Mouse (Mus musculus): ENCODE results near the gene Dnajc24. TPM values are rescaled to one million over a fixed set of nuclear protein-coding genes. Genes with fewer than 3 reads are reported as not detected.

Dnajc24 gene
- total RNA-seq (2023; ENCODE audit: inconsistent age): 12.6 to 21.0 TPM (median 17.4 TPM) in 4 replicates

DNA sequence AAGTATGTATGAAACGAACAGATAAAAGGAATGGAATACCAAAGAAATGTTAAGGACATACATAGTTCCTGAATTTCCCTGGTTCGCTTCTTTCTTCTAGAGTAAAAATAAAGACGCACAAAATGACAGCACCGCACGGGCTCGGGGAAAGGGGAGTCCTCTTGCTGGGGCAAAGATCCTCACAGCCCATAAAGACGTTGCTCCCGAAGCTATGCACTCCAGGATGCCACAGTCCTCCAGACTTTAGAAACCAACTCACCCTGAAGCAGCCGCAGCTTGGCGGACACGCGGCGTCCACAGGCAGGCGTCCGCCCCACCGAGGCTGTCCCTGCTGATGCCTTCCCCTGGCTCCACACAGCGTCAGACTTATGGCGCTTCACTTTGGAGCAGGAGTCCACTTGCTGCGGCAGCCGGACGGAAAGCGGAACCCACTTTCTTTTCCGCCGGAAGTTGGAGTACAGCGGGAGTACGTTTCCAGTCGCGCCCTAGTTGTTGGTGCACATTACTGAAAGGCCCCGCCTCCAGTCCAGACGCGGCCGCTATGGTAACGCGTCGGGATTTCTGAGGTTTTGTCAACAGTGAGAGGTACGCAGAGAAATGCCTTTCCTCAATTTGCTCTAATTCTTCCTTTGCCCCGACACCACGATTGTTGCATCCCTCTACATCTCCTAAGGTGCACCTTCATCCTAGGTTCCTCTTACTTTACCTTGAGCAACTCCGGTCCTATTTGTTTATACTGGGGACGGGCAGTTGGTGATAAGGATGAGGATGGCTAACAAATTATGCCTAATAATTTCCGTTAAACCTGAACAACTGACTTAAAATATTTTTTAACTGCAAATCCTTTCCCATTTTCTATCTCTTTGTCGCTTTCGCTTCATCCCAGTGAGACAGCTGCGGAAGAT lies at the start of gene Dnajc24:
Gene Dnajc24 (minus strand): TSS at position 715 of the 905 bp plus-strand sequence.

Other genes with a start within 250 kb of the Dnajc24 start
- gene Elp4, start 99.0 kb downstream of the Dnajc24 start, total RNA-seq (2023; ENCODE audit: inconsistent age): 9.5 to 15.8 TPM (median 10.5 TPM) in 4 replicates
- gene Immp1l, start 98.9 kb downstream of the Dnajc24 start, total RNA-seq (2023; ENCODE audit: inconsistent age): 18.8 to 30.7 TPM (median 23.1 TPM) in 4 replicates